Mouse (Mus musculus): ENCODE data around the gene Tmc5. TPM values are rescaled to one million over a fixed set of nuclear protein-coding genes. Genes with fewer than 3 reads are reported as not detected.

Gene Tmc5
- 83.4 TPM for polyA plus RNA-seq (2014; fragmentation: Illumina TruSeq; extraction: RNeasy Lipid Tissue Mini Kit (QIAGEN cat#74804); ENCODE audit: low replicate concordance)

DNA sequence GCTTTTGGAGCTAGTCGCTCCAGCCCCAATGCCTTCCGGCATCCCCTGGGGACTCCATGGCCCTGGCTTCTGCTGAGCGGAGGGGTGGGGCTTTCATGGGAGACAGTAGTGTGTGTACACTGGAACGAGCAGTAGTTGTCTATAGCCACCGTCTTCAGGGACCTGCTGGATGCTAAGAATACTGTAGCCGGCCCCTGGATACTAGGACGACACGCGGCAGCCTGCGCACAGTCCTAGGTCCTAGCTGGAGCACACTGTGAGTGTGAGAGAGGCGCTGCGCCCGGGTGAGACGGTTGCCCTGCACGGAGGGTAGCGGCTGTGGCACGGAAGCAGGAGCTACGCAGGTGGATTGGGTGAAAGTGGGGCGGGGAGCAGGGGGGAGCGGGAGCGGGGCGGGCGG is at the start of gene Tmc5:
Gene Tmc5, plus strand, starts transcription at position 97 of the 400 bp plus-strand sequence.

DNA sequence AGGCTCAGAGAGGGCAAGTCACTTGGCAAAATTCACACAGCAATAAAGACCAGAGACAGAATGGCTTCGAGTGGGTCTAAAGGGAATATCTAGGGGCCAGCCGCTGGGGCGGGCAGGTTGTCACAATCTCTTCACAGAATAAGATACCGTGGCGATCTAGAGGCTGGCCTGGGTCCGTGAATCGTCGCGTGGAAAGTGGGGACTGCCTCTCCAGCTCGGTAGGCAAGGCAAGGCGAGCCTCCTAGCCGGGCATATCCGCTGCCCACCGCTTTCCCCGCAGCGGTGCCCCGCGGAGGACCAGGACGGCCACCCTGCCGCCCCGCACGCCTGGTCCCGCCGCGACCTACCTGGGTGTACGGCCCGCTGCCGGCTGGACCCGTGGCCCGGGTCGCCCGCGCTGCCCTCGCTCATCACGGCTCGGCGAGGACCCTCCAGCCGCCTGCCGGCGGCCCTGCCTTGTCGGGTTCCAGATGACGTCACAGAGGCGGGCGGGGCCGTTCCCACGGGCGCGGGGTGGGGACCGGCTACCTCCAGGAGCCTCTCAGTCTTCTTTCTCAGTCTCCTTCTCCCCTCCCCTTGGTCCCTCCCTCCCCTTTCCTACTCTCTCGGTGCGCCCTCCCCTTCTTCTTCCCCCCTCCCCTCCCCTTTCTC is 12.7 kb upstream of the Tmc5 start, which contains the start of gene Tmc7:
Gene Tmc7, minus strand, starts transcription at position 480 of the 651 bp plus-strand sequence.

DNA sequence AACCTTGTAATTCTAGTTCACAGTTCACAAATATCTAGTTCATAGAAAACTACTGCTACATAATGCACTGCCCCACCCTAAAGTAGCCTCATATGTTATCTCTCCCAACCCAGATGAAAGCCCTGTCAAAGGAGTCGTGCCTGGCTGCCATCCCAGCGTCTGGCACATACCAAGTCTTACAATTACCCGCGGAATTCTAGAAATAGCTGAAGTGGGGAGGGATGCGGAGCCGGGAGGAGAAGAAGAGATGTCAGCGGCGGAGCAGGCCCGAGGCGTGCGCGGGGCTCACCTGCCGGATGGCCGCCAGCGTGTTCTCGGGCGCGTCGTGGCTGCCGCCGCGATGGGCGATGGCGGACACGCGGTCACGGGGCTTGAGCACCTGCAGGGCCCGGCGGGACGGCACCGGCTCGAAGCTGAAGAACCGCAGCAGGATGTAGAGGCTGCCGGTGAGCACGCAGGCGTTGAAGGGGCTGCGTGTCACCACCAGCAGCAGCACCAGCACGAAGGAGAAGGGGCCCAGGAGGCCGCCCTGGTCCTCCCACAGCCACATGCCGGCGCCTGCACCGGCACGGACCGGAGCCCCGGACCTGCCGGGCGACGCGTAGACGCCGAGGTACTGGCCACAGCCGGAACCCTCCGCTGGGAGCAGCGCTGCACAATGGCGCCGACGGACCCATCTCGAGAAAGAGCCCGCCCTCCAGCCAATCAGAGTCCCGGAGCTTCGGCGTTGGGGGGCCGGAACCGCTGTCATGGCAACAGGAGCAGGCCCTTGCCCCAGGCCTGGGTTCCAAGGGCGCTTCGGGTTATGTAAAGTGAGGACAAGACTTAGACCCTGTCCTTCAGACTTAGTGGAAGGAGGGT is 108.2 kb downstream of the Tmc5 start, which contains the start of gene Gde1:
Gene Gde1, minus strand, starts transcription at position 678 of the 861 bp plus-strand sequence.

DNA sequence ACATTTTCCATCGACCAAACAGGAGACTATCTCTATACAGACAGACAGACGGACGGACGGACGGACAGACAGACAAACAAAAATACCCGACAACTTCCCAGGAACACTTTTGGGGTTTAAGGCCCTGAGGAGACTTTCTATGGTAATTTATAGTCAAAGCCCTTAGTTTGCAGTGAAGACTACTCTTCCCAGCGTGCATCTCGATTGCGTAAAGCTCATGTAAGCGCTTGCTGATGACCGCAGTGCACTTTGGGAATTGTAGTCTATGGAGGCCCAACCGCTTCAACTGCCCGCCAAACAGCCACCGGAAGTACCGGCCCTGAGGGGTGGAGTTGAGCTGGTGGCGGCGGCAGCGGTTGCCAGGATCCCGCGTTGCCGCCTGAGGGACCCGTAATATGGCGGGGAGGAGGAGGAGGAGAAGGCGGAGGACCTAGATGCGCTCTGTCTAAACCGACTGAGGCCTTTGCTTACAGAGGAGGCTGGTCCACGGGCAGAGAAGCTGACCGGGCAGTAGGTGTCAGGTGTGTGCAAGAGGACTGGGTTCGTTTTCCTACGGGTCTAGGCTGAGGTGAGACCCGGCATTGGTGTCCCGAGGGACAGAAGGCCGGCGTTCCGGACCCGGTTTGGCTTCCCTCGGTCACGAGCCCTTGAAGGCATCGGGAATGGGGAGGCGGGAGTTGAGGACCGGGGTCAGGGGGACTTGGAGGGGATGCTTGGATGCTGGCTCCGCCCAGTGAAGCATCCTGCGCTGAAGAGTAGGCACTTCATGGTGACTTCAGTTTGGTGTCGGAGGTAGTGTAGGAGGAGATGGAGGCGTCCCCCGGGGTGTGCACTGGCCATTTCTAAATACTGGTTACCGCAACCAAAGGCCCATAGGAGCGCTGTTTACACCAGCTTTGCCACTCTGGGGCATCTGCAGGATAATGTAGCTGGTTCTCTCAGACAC is 115.4 kb downstream of the Tmc5 start, which contains the start of gene Ccp110:
Gene Ccp110, plus strand, starts transcription at position 325 of the 946 bp plus-strand sequence.

Other genes starting within 250 kb of the Tmc5 start
- gene Syt17, start 149.1 kb upstream of the Tmc5 start, polyA plus RNA-seq (2014; fragmentation: Illumina TruSeq; extraction: RNeasy Lipid Tissue Mini Kit (QIAGEN cat#74804); ENCODE audit: low replicate concordance): 0.37 TPM
- gene Itpripl2, start 105.3 kb upstream of the Tmc5 start, polyA plus RNA-seq (2014; fragmentation: Illumina TruSeq; extraction: RNeasy Lipid Tissue Mini Kit (QIAGEN cat#74804); ENCODE audit: low replicate concordance): 35.8 TPM
- 8.7 TPM for gene Coq7, start 63.9 kb upstream of the Tmc5 start, polyA plus RNA-seq (2014; fragmentation: Illumina TruSeq; extraction: RNeasy Lipid Tissue Mini Kit (QIAGEN cat#74804); ENCODE audit: low replicate concordance)
- gene Tmc7, start 12.6 kb upstream of the Tmc5 start, polyA plus RNA-seq (2014; fragmentation: Illumina TruSeq; extraction: RNeasy Lipid Tissue Mini Kit (QIAGEN cat#74804); ENCODE audit: low replicate concordance): 10.0 TPM
- gene Gde1, start 108.5 kb downstream of the Tmc5 start, polyA plus RNA-seq (2014; fragmentation: Illumina TruSeq; extraction: RNeasy Lipid Tissue Mini Kit (QIAGEN cat#74804); ENCODE audit: low replicate concordance): 265 TPM
- 13.6 TPM for gene Ccp110, start 115.3 kb downstream of the Tmc5 start, polyA plus RNA-seq (2014; fragmentation: Illumina TruSeq; extraction: RNeasy Lipid Tissue Mini Kit (QIAGEN cat#74804); ENCODE audit: low replicate concordance)
- gene Vps35l, start 142.9 kb downstream of the Tmc5 start, polyA plus RNA-seq (2014; fragmentation: Illumina TruSeq; extraction: RNeasy Lipid Tissue Mini Kit (QIAGEN cat#74804); ENCODE audit: low replicate concordance): 5.0 TPM

All from small intestine, adult 10 weeks (tissue).